Mouse (Mus musculus): ENCODE measurements around the gene Tgds.
A peak's percentile ranks its signal among the peaks of the same experiment; 100 is the strongest.
"Not testable (repeated sequence)": the region's sequence is repeated elsewhere in the genome, so short reads cannot be mapped to it uniquely, and the experiment has no call there.

Tgds gene

DNA sequence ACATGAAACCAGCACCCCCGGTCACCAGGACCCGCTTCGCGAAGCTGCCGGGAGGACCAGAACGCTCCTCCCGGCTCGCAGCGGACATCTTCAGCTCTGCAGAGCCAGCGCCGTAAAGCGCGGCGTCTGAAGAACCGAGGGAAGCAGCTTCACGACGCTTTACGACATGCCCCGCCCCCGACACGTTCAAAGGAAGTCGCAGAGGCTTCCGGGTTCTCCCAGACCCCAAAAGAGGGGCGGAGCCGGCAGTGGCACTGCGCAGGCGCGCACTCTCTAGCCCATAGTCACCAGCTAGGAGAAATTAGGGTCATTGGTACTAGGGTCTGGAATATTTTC lies at the start of gene Tgds:
Gene Tgds (minus strand): TSS at position 114 of the 336 bp plus-strand sequence.
- peak; percentile 87 for DNase-seq (ENCODE audit: extremely low read depth, low read depth)

DNA sequence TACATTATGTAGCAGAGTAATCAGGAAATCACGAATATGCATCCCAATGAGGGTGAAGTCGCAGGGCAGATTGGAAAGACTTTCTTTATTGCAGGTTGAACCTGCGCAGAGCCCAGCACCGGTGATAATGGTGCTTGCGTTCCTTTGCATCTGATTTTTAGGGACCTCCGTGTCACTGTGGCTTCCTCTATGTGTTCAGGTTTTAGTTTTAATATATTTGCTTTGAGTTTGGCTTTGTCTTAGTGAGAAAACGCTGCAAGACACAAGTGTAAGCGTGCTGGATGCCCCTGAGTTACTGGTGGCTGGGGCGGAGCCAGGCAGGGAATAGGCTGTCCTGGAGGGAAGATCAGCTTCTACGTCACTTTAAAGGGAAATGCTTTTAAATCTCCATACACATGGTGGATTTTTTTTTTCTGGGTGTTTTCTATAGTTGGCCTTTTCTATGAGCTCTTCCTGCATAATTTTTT lies 48.2 kb upstream of the Tgds start:
- no peak for DNase-seq (ENCODE audit: extremely low read depth, low read depth)

DNA sequence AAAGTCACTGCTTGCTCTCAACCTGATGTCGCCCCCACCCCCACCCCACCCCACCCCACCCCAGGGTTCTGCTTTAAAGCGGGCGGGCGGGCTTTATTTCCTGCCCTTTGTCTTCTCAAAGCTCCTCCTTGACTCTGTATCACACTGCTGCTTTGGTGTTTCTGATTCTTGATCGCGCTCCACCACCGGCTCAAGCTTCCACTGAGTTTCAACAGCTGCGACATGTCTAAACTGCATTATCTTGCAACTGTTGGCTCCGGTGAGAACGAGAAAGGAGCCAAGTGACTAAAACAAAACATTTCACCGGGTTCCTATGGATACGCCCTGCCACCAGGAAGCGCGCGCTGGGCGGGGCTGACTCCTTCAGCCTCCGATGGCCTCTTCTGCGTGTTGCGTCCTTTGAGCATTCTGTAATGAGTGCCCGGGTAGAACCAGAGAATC lies 47.6 kb upstream of the Tgds start:
- no peak for DNase-seq (ENCODE audit: extremely low read depth, low read depth)

DNA sequence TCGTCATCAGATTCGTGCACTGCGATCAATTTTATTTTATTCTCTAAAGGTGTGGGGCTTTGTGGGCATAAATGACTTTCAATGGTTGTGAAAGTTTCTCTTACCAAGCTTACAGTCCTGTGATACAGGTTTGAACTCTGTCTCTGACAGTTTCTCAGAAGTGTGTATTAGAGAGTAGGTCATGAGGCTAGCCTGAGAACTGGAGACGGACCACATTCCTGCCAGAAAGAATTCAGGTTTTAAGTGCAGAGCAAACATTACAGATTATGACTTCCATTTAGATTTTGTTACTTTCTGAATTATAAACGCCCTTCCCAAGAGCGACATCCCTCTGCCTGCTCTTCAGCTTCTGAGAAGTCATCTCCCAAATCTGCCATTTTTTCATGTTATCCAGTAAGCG lies 47.1 kb upstream of the Tgds start:
- DNase-seq (ENCODE audit: extremely low read depth, low read depth) = no peak

DNA sequence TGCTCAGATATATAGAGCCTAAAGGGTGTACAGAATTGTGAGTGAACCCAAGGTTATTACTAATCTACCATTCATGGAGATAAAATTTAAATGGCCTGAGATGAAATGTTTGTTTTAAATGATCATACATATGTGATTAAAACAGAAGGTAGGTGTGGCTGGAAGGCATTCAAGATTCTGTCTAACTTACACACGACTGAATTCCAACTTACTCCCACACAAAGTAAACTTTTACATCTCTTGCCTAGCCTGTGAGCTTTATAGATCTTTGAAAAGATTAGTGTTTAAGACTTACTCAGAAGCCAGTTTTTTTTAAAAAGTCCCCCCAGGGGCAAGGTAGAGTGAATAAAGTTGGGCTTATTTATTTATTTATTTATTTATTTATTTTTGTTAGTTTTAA lies 46.7 kb upstream of the Tgds start:
- DNase-seq (ENCODE audit: extremely low read depth, low read depth) = no peak

DNA sequence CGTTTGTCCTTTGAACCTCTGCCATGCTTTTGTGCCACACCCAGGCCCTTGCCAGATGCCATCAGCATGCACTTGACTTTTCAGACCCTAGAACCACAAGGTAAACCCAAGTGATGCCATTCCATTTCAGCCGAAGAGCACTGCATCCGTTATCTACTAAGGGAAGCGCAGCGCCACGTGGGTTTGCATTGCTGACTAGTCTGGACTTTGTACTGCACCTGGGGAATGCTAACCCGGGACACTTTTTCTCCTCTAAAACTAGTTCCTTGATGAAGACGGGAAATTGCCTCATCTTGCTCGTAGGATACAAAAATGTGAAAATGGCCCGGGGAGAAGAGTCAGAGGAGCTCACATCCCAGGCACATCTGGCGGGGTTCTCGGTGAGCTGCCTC lies 43.1 kb upstream of the Tgds start:
- no peak for DNase-seq (ENCODE audit: extremely low read depth, low read depth)

DNA sequence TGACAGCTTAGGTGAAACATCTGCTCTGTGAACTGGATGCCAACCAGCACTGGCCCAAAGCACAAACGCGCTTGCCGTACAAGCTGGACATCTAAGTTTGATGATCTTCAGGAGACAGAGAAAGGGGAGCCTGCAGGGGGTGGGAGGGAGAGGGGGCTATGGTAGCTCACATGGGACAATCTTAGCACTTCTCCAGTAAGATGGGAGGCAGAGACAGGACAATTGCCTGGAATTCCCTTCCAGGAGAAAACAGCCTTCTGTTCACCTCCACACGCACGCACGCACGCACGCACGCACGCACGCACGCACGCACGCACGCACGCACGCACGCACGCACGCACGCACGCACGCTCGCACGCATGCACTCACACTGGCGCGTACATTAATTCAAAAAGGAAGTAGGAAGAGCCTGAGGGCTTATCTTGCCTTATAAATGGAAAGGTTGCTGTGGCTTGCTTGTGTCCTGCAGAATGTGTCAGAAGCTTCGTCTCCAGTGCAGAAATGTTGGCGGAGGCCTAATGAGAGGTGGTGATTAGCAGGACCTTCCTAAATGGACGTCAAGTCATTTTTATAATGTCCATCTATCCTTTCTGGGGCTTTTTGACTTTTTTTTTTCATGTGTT lies 42.6 kb upstream of the Tgds start:
- no peak for DNase-seq (ENCODE audit: extremely low read depth, low read depth)

DNA sequence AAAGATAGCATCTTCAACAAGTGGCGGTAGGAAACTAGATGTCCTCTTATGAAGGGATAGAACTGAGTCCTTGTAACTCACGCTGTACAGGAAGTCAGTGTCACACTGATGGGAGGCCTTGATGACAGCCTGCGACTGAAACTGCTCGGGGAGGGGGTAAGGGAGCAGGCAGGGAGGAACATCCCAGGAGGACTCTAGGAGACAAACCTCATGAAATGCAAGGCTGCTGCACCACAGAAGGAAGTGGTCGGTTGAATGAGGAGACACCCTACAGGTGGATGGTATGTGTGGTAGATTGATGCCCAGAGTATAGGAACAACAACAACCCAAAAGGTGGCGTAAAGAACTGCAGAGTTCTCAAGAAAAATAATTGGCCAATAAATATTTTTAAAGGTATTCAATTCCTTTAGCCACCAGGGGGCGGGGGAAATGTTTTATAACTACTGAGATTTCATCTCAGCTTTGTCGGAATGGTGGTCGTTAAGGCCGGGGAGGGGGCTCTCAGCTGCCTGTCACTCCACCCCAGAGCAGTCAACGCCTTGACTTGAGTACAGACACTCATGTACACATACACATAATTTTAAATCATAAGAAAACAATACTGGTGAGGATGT lies 41.1 kb upstream of the Tgds start:
- no peak for DNase-seq (ENCODE audit: extremely low read depth, low read depth)

DNA sequence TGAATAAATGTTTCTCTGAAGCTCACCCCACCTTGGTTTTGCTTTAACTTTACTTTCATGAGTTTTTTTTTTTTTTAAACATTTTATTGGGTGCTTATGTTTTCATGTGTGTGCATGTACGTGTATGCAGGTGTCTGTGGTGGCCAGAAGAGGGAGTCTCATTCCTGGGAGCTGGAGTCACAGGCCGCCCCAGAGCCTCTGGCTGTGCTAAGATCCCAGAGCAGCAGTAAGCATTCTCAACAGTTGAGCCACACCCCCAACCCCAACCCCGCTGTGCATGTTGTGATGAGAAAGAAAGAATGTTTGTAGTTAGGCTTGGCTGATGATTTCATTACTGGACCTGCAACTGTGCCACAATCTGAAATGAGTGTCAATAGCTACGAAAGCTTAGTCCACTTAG lies 36.2 kb upstream of the Tgds start:
- no peak for DNase-seq (ENCODE audit: extremely low read depth, low read depth)

DNA sequence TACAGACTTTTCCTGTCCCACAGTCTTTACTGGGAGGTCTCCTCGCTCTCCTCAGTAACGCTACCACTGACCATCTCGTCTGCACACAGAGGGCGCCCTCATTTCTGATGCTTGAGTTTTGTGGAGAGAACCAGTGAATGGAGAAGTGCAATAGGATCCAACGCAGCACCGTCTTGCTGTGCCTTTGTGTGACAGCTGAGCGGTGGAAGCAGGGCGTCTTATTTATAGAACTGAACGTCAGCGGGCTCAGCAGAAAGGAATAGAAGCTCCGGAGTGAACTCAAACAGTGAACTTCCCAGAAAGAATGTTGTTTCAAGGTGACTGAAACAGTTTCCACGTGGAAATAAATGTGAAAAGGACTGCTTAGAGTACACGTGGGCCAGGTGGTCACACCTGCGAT lies 30.1 kb upstream of the Tgds start:
- DNase-seq (ENCODE audit: extremely low read depth, low read depth) = no peak

DNA sequence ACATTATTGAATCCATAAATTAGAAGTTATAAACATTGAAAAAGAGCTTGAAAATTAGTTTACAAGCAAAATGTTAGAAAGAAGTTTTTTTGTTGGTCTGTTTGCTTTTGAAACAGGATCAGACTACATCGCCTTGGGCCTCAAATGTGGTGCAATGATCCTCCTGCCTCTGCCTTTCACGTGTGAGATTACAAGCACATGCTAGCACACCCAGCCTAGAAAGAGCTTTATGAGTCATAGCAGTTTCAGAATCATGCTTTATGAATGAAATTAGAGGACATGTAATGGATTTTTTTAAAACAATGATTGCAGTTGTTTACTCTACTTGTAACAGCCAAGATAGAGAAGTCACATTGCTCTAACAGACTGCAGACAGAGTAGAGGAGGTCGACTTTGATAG lies 29.2 kb upstream of the Tgds start:
- DNase-seq (ENCODE audit: extremely low read depth, low read depth) = no peak

DNA sequence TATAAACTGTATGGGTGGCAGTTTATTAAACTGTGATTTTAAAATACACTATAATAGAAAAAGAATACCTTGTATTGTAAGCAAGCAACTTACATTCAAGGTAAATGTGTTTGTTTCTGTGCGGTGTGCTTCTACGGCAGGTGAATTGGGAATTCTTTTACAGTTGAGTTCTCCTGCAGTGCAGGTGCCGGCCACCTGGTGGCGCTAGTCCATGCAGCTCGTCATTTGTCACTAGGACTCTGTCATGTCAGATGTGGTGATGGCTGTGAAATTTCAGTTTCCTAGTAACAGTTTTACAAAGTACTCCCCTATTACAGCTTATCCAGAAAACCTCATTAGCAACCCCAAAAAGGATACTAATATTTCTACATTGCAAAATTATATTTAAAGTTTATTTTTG lies 24.6 kb upstream of the Tgds start:
- no peak for DNase-seq (ENCODE audit: extremely low read depth, low read depth)

DNA sequence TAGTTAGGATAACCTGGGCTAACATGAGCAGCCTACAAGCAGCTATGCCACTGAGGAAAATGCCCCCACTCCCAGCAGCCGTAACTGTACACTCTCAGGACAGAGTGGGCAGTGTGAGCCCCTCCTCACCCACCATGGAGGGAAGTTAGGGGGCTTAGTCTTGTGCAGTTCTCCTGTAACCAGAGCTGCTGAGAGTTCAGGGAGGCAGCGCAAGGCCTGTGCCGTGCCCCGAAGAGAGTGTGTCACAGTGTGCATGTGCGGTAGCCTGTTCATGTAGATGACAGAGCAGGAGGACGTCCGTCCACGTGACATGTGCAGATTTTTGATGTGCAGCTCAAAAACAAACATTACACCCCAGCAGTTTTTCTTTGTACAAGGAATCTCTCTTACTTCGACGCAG lies 24.2 kb upstream of the Tgds start:
- DNase-seq (ENCODE audit: extremely low read depth, low read depth) = no peak

DNA sequence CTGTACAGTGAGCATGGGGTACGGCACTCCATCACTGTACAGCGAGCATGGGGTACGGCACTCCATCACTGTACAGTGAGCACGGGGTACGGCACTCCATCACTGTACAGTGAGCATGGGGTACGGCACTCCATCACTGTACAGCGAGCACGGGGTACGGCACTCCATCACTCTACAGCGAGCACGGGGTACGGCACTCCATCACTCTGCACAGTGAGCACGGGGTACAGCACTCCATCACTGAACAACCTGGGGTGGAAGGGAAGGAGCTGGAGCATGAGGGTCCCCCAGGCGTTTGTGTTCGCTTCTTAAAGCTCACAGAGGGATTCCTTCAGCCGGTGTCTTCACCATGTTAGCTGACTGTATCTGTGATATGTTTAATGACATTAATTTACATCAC lies 23.5 kb upstream of the Tgds start:
- not testable (repeated sequence) for DNase-seq (ENCODE audit: extremely low read depth, low read depth)

DNA sequence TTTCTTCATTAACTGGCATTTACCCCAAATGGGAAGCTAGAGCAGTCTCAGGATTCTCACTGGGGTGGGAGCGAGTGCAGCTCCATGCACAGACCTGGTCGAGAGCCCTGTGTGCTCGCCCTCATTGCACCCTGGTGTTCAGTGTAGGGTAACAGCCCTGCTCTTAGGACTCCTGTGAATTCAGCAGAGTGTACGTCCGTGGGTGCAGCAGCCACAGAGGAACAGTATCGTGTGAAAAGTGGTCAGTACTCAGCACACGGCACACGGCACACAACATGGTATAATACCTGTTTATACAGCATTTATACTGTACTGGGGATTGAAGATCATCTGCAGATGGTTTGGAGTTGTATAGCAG lies 19.7 kb upstream of the Tgds start:
- DNase-seq (ENCODE audit: extremely low read depth, low read depth) = no peak

DNA sequence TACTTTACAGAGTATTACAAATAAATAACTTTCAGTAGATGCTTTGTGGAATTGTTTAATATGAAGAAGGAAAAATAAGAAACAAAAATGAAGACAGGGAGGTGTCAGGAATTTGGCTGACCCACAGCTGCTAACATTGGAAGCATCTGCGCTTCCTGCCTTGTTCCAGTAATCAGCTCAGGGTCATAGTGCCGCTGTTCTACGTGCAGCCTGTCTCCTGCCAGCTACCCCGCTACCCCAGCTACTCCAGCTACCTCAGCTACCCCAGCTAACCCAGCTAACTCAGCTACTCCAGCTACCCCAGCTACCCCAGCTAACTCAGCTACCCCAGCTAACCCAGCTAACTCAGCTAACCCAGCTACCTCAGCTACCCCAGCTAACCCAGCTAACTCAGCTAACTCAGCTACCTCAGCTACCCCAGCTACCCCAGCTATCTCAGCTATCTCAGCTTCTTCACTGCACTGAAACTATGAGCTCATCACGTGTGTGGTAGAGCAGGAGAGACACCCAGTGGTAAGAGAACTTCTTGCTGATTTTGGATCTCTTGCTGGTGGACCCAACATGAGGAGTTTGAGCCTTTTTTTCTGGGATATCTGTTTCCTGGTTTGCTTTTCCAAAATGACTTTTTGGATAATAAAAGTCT lies 19.2 kb upstream of the Tgds start:
- DNase-seq (ENCODE audit: extremely low read depth, low read depth) = no peak

DNA sequence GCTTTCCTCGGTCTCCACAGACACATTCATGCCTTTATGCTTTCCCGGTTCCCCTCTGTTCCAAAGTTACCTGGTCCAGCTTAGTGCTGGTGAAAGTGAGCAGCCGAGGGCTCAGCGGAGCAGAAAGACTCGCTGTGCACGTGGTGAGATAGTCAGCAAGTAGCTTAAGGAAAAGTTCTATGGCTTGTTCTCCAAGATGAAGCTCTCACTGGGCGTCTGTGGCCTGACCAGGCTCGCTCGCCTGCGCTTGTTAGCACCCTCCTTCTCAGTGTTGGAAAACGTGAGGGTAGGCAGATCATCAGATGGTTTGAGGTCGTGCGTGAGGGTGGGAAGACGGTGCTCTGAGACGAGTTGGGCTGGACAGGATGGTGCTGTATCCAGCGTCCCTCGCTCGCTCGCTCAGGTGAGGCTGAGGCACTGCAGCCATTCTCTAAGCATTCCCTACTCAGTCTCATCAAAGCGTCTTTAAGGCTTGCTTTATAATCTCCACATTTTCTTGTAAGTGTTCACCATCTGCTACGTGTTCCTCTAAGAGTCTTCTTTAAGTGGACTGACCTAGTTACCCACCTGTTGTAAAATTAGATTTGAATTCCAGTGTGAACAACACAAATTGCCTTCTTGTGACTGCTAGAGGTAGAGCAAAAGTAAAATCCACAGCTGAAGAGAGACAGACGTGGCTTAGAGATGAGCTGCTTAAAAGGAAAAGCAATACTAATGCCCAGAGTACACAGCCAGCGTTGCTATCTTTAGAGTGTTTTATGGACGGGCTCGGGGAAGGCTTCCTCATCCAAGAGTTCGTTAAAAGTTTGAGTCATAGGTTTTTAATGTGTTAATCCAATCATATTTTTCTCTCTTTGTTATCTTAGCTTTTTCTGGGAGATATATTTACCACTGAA lies 18.3 kb upstream of the Tgds start:
- DNase-seq (ENCODE audit: extremely low read depth, low read depth) = no peak

DNA sequence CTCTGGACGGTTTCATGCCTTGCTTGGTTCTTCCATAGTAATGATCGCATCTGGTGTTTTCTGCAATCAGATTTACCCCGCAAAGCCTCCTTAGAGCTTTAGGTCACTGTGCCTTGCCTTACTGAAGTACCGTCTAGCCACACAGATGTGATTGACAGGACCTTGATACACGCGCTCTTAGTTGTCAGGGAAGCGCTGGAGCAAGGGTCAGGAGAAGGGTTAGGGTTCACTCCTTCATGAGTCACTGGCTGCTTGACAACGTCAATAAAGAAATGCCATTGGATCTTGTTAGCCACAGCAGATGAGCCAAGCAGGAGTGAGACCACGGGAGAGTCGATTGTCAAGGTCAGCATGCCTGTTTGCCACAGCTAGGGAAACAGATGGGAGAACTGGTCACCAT lies 16.0 kb upstream of the Tgds start:
- no peak for DNase-seq (ENCODE audit: extremely low read depth, low read depth)

DNA sequence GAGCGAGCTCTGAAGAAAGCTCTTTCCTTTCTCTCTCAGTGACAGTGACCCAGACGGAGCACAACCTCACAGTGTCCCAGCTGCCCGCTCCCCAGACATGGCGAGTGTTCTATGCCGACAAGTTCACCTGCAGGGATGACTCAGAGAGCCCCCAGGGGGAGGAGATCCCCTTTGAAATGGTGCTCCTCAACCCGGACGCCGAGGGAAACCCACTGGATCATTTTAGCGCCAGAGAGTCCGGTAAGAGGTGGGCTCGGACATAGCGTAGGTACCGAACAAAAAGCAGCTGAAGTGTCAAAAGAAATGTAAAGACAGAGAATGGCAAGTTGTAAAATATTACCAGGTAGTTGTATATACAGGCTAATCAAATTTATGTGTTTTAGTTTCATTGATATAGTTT lies 15.5 kb upstream of the Tgds start:
- no peak for DNase-seq (ENCODE audit: extremely low read depth, low read depth)

DNA sequence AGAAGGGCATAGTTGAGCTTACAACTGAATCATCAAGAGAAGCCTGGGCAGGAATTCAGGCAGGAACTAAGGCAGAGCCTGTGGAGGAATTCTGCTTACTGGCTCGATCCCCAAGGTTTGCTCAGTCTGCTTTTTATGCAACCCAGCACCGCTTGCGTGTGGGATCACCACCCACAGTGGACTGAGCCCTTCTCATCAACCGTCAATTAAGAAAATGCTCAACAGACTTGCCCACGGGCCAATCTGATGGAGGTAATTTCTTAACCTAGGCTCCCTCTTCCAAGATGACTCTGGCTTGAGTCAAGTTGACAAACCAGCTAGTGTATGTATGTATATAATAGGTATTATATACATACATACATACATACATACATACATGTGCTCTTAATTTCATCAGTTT lies 9.7 kb upstream of the Tgds start:
- no peak for DNase-seq (ENCODE audit: extremely low read depth, low read depth)

DNA sequence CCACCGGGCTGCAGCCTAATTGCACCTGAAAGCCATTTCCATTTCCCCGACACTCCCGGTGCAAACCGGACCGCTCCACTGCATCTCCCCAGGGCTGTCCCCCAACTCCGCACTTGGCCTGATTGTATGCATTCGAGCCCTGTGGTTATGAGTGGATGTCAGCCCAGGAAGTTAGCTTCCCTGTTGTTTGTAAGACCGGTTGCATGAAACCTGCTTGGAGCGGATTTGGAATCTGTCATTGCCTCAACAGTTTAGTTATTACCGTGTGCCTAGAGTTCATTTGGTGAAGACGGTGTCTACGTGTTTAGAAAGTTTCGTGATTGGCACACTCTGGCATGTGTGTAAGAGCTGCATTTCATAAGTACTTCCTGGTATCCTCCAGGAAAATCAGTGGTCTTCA lies 4.9 kb upstream of the Tgds start:
- DNase-seq (ENCODE audit: extremely low read depth, low read depth) = peak; percentile 11

DNA sequence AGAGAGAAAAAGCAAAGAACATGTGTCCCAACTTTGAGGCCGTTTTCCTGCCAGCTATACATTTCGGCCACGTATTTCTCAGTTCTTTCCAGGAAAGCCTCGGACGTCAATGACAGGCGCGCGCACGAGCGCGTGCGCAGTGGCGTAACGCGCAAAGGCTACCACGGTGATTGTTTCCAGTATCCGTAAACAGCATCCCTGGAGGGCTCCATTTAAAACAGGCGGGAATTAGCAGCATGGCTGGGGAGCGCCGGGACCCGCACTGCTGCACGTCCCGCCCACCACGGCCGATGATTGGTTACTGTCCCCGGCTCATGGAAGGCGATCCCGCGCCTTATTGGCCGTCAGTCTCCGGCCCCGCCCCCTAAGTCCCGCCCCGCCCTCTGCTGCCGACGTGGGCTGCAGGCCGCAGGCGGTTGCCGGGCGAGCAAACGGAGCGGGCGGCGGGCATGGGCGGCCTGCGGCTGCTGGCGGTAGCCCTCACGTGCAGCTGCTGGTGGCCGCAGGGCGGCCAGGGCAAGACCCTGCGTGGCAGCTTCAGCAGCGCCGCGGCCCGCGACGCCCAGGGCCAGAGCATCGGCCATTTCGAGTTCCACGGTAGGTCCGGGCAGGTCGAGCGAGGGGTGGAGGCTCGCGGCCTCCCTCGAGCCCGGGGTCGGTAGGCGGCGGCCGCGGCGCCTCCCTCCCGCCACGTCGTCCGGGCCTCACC lies 4.3 kb upstream of the Tgds start, which contains the start of gene Gpr180:
Gene Gpr180 (plus strand): TSS at position 415 of the 709 bp plus-strand sequence.
- DNase-seq (ENCODE audit: extremely low read depth, low read depth) = peak; percentile 78
